Mouse (Mus musculus) inflammation-experienced regulatory T-cells, adult 6 months (primary cell): ENCODE measurements around the gene Cx3cr1. TPM values are rescaled to one million over a fixed set of nuclear protein-coding genes. Genes with fewer than 3 reads are reported as not detected.
"Not testable (repeated sequence)": the region's sequence is repeated elsewhere in the genome, so short reads cannot be mapped to it uniquely, and the experiment has no call there.

Source experiments
- ATAC-seq: one replicate; pipeline ENCODE4 v1.8.0; 2017
- polyA plus RNA-seq, 3 experiments: library from polyadenylated mRNA; unstranded; fragments of 100-300 nt; shearing (Covaris generic); gene quantifications; one replicate each; pipeline ENCODE4 v1.2.1; 2017

Gene Cx3cr1
- polyA plus RNA-seq, result 1 to 10 TPM in 1 of 3 experiments, under 1 TPM in 2; 0.29 to 1.2 (median 0.43) TPM

DNA sequence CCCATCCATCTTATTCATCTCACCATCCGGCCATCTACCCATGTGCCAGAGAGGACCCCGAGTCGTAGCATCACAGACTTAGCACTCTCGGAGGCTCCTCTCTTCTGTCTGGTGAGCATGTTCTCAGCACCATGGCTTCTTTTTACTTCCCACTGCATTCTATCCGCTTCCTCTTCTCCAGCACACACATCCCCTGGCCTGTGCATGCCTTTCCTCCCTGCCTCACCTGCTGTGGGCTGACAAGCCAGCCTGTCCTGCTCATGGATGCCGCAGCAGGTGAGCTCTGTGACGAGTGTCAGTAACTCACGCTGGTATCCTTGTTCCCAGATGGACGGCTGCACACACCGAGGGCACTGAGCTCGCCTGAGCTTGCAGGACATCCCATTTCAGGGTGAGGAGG lies at the start of gene Cx3cr1:
Cx3cr1 (minus strand) TSS at position 101 of the 400 bp plus-strand sequence.
- no peak for ATAC-seq

DNA sequence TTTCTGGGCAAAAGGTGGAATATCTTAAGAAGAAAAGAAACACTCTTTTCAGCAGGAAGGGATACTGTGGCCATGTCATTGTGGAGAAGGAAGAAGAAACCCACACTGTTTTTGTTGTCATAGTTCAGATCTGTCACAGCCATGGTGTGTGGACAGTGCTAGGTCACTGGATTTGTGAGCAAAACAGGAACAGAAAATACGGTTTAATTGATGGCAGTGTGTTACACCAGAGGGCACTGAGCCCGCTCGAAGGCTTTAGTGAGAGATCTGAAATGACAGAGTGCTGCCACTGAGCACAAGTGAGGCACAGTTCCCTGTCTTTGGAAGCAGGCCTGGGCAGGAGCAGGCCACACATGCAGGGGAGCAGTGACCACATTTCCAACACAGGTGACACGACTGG lies 48.5 kb upstream of the Cx3cr1 start:
- ATAC-seq, result no peak

DNA sequence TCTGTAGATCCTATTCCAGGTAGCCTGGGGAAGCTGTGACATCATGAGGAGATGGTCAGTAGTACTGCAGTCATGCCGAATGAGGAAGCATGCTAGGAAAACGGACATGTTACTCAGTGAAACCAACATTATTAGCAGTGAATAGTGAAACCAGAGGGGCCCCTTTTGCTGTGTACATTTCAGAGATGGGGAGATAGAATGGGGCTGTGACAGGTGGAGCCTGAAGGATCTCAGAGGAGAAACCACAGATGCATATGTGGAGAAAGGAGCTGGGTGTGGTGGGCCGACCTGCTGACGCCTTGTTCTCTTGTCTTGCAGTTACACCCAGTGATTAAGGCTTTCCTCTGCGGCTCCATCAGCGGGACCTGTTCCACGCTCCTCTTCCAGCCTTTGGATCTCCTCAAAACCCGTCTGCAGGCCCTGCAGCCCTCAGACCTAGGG lies 46.5 kb upstream of the Cx3cr1 start:
- no peak for ATAC-seq

DNA sequence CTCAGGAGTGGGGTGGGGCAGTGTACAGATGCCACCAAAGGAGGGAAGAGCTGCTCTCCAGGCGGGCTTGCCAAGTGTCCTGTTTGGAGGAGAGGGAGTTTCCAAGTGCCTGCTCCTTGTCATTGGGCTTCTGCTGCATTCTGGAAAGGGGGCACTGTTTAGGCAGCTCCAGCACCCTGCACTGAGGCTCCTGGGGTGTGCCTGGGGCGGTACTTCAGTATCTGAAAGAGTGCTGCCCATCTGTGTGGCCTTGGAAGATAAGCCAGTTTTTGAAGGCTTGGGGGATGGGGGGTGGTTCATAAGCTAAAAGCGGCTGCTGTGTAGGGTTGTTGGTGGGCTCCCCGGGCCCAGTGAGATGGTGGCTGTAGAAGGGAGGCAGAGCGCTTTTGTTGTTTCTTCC lies 45.9 kb upstream of the Cx3cr1 start:
- ATAC-seq, result no peak

DNA sequence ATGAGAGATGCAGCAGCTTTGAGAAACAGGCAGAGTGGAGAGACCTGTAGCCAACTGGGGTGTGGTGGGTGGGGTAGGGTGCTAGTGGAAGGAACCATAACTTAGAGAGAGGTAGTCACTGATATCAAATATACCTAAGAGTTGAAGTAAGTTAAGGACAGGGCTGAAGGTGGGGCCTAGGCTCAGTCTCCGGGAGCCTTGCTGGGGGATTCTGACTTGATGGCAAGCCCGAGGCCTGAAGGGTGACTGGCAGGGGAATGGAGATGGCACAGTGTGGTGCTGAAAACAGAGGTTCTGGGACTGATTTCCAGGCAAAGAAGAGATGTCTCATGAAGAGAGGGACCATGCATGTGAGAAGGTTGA lies 45.1 kb upstream of the Cx3cr1 start:
- ATAC-seq, result no peak

DNA sequence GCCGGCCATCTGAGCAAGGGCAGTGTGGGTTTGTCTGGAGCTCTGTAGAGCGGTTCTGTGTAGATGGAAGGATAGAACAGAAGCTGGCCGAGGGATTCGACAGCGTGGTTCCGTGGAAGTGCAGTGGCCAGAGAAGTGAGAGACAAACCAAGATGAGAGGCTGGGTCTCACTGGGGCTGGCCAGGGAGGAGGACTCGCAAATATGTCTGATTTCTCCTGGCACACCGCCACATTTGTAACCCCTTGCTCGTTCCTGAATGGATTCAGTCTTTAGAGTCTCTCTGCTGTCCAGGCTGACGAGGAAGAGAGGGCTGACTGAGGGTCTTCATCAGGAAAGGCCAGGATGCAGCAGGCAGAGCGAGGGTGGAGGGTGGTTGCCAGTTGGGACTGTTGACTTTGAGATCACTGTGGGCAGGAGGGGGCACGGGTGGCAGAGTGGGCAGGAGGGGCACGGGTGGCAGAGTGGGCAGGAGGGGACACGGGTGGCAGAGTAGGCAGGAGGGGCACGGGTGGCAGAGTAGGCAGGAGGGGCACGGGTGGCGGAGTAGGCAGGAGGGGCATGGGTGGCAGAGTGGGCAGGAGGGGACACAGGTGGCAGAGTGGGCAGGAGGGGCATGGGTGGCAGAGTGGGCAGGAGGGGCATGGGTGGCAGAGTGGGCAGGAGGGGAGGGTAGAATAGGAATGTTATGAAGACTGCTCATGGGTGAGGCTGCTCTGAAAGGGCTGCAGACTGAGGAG lies 44.5 kb upstream of the Cx3cr1 start:
- no peak for ATAC-seq

DNA sequence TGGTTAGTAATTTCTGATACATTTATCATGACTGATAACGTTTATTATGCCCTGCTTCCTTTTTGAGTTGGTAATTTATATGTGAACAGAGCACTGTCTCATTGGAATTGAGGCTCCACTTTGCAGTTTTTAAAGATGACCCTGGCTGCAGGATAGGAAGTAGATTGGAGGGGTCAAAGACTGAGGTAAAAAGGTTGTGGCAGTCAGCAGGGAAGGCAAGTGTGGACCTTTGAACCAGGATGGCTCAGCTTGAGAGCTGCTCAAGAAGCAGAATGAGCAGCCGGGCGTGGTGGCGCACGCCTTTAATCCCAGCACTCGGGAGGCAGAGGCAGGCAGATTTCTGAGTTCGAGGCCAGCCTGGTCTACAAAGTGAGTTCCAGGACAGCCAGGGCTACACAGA lies 43.8 kb upstream of the Cx3cr1 start:
- ATAC-seq, result no peak

DNA sequence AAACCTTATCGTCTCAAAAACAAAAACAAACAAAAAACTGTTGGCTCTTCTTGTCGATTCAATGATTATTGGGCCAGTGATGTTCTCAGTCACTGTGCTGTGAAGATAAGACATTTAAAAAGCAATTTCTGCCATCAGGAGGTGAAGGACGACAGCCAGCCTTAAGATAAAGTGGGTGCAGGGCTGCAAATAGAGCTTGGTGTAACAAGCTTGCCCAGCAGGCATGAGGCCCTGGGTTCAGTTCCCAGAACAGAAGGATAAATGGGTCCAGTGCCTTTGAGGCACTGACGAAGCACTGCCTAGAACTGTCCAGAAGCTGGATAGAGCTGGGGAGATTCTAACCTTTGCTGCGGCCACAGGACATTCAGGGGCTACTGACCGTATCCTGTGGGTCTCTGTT lies 42.8 kb upstream of the Cx3cr1 start:
- ATAC-seq, result no peak

DNA sequence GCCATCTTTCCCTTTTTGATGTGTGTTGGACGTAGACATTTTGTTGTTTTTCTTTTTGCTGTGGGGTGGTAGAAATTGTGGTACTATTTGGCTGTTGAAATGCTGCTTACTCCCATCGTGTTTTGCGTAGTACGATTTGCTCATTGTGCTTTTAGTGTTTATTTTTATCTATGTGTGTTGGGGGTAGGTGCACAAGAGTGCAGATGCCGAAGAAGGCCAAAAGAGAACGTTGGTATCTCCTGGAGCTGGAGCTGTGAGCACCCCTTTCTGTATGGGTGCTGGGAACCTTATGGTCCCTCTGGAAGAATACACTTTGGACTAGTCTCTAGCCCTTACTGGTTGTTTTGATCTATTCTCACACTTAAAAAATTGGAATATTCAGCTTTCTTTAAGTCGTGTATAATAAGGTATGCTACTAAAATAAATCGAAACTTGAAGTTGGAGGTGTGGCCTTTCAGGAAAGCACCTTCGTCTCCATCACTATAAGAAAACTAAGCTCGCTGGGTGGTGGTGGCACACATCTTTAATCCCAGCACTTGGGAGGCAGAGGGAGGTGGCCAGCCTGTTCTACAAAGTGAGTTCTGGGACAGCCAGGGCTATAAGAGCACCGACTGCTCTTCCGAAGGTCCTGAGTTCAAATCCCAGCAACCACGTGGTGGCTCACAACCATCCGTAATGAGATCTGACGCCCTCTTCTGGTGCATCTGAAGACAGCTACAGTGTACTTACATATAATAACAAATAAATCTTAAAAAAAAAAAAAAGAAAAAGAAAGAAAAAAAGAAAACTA lies 41.7 kb upstream of the Cx3cr1 start:
- ATAC-seq, result no peak

DNA sequence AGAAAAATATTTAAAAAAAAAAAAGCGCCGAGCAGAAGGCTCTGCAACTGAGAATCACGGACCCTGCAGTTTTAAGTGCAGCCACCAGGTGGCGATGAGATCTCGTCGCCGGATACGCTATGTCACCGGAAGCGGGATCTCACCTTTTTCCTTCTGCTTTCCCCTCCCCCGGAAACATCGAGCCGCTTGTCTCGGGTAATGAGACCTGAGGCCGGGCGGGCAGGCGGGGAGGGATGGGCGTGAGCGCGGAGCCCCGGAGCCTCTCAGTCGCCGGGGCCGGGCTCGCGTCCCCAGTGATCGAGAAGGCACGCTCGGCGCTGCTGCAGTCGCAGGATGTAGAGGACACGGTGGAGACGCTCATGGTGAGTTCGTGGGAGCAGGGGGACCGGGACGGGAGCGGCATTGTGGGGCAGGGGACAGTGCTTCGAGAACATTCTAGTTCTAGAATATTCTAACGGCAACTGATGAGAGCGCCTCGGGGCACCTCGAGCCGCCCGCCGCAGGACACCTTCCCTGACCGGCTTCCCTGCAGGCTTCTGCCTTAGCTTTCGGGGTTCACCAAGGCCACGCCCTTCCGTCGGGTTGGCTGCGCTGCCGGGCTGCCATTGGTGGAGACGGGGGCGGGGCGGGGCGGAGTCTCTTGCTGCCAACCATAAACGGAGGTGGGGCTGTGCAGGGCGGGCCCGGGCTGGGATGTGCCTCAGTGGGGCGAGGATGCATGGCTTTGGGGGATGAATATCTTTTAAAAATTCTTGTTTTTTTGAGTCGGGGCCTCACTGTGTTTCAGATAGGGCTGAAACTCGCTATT lies 40.7 kb upstream of the Cx3cr1 start, which contains the start of gene Slc25a38:
Slc25a38 (plus strand) TSS at position 164 of the 808 bp plus-strand sequence.
- ATAC-seq, result peak; percentile 92

DNA sequence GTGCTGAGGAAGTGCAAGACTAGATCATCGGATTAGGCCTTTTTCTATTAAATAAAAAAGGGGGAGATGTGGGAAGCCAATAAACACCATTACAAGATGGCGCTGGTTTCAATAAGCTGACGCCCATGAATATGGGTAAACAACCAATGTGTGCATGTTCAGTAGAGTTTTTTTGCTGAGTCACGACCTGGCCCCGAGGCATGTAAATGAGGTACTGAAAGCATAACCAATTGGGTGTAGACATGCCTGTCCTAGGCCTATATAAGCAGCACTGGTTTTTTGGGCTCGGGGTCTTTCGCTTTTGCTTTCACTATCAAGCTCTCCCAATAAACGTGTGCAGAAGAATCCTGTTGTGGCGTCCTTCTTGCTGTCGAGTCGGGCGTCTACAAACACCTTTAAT lies 39.3 kb upstream of the Cx3cr1 start:
- not testable (repeated sequence) for ATAC-seq

DNA sequence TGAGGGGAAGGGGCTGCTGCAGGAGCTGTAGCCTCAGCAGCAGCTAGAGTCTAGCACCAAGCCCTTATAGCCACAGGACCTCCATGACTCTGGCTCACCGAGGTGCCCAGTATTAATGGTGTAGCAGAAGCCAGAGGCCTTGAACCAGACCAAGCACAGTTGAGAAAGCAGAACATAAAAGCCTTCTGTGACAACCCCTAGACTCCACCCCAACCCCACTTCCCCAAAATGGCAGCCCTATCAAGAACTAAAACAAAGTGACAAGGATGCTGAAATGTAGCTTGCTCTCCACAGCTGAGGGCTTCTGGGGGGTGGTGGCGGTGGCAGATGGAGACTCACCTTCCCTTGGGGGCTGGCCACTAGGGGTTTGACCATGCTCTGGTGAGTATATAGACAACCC lies 31.5 kb upstream of the Cx3cr1 start:
- ATAC-seq, result no peak

DNA sequence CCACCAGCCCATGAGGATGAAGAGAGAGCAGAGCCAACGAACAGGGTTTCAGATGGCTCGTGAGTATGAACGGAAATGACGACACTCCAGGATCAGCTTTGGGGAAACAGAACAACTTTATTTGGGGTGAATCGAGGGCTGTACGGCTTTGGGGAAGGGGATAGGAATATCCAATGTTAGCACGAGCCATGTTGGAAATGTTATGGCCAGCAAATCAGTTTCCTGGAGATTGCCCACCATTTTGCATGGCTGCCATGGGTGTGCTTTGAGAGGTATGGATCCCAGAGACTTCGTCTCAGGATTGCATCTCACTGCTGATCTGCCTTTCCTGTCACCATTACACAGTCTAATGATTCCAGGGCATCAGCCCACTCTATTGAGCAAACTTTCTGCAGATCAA lies 29.6 kb upstream of the Cx3cr1 start:
- no peak for ATAC-seq

DNA sequence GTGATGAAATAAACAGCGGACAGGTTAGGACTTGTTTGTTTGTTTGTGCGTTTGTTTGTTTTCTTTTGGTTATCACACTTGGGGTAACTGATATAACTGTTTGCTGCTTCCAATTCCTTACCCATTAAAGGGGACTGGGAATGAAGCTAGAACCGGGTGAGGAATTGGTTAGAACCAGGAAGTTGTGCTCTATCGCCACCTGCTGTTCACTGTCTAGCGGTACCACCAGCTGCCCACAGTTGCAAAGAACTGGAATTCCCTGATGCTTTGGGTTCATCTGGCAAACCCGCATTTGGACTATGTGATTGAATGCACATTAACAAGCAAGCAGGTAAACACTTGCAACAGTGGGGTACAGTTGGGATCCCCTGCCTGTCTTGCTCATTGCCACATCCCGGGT lies 29.0 kb upstream of the Cx3cr1 start:
- no peak for ATAC-seq

DNA sequence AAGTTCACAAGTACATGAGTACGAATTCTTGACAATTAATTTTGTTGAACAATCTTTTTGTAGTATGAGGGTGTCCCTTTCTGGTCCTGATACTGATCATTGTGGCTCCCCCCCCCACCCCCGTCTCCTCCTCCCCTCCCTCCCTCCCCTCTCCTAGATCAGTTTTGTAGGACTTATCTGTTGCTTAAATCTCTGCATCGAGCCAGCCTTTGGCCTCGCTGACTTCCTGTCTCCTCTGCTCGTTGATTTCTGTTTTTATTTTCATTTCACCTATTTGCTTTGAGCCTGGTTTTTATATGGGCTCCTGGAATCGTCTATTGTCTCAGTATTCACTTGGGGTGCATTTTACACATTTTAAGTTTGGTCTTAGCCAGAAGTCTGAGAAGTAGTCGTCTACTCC lies 26.2 kb upstream of the Cx3cr1 start:
- ATAC-seq, result peak; percentile 35

DNA sequence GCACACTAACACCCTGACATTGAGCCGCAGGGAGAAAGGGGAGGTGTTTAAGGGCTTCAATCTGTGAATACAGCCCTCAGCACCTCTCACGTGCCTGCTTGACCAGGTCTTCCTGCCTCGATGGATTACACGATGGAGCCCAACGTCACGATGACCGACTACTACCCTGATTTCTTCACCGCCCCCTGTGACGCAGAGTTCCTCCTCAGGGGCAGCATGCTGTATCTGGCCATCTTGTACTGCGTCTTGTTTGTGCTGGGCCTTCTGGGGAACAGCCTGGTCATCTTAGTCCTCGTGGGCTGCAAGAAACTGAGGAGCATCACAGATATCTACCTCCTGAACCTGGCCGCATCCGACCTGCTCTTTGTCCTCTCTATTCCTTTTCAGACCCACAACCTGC lies 24.0 kb upstream of the Cx3cr1 start:
- no peak for ATAC-seq

DNA sequence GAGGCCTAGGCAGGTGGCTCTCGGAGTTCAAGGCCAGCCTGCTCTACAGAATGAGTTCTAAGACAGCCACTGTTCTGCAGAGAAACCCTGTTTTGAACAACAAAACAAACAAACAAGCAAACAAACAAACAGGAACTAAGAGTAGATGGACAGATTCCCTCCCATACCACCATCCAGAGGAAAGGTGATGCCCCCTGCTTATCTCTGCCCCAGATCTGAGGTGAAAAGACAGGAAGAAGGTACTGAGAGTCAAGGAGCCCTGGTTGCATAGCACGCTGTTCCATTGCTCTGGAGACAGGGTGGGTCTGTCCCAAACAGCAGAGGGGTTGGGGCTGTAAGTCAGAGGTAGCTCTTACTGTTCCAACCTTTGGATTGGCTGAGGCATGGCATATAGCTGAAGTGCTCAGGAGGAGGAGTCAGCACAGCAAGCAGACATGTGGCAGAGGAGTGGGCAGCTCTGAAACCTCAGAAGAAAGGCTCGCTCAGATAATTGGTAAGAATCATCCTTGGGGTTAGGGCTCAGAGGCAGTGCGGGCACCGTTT lies 22.1 kb upstream of the Cx3cr1 start, which contains the start of gene Ccr8:
Ccr8 (plus strand) TSS at position 419 of the 543 bp plus-strand sequence.
- peak; percentile 70 for ATAC-seq

DNA sequence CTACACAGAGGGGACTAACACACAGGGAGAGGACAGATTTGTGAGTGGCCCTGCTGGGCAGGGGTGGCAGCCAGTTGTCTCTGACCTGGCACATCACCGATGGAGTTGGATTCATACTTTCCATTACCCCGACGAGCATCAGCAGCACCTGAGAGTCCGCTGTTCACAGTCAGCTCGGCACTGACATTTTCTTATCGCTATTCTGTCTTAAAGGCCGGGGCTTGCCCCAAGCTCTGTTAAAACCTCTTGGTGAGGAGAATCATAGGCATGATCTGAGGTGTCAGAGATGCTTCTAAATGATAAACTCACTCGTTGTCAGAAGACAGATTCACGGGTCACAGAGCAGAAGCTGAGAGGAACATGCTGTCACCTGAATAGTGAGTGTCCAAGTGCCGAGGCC lies 21.4 kb upstream of the Cx3cr1 start:
- ATAC-seq, result peak; percentile 38

DNA sequence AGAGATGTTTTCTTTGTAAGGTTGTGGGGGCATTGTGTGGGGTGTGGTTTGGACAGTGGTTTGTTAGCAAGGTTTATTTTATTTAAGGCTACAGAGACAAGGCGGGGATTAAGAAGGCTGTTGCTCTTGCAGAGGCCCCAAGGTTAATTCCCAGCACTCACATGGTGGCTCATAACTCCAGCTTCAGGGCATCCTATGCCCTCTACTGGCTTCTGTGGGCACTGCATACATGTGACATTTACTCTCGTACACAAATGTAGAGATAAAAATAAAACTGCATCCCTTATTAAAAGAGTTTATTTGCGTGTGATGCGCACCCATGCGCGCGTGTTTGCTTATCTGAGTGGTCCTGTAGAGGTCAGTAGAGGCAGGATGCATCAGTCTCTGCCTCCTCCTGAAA lies 19.4 kb upstream of the Cx3cr1 start:
- ATAC-seq, result no peak

DNA sequence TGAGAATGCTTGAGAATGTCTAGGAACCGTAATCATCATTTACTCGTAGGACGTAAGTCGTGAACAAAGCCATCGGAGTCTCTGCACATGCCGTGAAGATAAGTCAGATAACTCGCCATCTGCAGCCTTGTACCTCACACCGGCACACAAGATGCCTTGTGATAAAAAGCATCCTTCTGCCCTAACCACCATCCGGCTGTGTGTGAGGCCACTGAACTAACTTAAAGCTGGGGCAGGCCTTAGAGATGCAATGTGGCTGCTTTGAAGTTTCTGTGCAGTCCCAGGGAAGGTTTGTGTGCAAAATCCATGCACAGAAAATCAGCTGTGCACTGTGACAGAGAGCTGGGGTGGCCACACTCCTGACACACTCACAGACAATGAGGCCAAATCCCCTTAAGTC lies 14.7 kb upstream of the Cx3cr1 start:
- peak; percentile 55 for ATAC-seq

DNA sequence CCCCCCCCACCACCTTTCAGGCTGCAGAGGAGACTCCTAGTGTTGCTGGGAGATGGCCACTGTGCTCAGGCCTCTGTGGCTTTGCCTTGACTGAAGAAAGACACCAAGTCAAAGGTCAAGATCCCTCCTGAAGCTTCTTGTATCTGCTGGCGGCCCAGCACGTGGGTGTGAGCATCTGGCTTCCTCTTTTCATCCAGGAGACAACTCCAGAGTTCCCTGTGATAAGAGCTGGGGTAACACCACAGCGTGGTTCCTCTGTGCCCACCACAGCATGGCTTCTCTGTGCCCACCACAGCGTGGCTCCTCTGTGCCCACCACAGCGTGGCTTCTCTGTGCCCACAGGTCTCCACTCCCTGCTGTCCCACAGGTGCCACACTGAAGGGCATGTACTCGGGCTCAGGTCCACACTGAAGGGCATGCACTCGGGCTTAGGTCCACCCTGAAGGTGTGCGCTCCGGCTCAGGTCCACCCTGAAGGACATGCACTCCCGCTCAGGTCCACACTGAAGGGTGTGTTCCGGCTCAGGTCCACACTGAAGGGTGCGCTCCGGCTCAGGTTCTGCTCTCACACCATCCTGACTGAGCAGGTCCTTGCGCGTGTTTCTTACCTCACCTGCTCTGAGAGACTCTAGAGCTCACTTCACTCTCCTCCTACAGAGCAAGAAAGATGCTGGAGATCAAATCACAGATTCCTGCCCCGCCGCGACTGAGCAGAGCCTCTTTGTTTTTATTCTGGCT lies 13.6 kb upstream of the Cx3cr1 start:
- no peak for ATAC-seq

DNA sequence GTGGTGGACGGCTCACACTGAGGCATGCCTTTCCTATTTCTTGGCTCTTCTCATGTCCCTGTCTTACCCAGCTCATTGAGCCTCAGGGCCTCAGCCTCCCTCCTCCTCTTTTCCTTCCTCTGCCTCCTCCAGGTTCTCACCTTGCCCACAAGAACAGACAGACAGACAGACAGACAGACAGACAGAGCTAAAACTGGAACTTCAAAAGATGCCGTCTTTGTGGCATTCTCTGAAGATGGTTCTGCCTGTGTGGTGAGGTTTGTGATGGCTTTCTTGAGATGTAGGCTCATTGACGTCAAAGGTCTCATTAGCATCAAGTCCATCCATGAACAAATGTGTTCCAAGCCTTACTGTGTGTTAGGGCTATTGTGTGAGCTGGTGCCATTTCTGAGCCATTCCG lies 13.0 kb upstream of the Cx3cr1 start:
- peak; percentile 38 for ATAC-seq
